Mouse (Mus musculus) forebrain, postnatal 0 days (tissue): ENCODE measurements at regions not wholly inside any gene's neighbourhood (a gene's known extent, or its start where the extent isn't known, plus 50 kb on each side); places are given as distances from the start of the nearest gene placed in this dataset.

ENCODE experiments used
- ATAC-seq: fragments of 200-750 bp; cut with Nextera tagmentation; 2 replicates; pipeline ENCODE4 v1.8.0; 2017; ENCODE audit warnings: mild to moderate bottlenecking, moderate library complexity
- DNase-seq: peaks from one replicate; pipeline ENCODE4 v3.0.0-alpha.2; 2015
- H3K27ac ChIP-seq: fragments of 300-500 bp; sonication (generic); 2 replicates; pipeline ENCODE4 v1.5.1; 2014; ENCODE audit warnings: low read depth, mild to moderate bottlenecking, antibody characterized with exemption, low read length, moderate library complexity, mixed read lengths
- H3K27me3 ChIP-seq: fragments of 300-500 bp; sonication (generic); 2 replicates; pipeline ENCODE4 v1.6.1; 2014; ENCODE audit warnings: mild to moderate bottlenecking, low read length, mixed read lengths; ENCODE audit not compliant: insufficient read depth
- H3K36me3 ChIP-seq: fragments of 300-500 bp; sonication (generic); 2 replicates; pipeline ENCODE4 v1.6.1; 2014; ENCODE audit warnings: mild to moderate bottlenecking, moderate library complexity; ENCODE audit not compliant: insufficient read depth
- H3K4me1 ChIP-seq: fragments of 300-500 bp; sonication (generic); 2 replicates; pipeline ENCODE4 v1.6.1; 2014; ENCODE audit warnings: antibody characterized with exemption; ENCODE audit not compliant: insufficient read depth
- H3K4me2 ChIP-seq: fragments of 300-500 bp; sonication (generic); 2 replicates; pipeline ENCODE4 v1.6.1; 2014; ENCODE audit warnings: low read depth, mild to moderate bottlenecking, moderate library complexity
- H3K4me3 ChIP-seq: fragments of 300-500 bp; sonication (generic); 2 replicates; pipeline ENCODE4 v1.5.1; 2014; ENCODE audit warnings: low read depth, low read length, mixed read lengths
- H3K9ac ChIP-seq: fragments of 300-500 bp; sonication (generic); 2 replicates; pipeline ENCODE4 v1.6.1; 2014; ENCODE audit warnings: mild to moderate bottlenecking
- H3K9me3 ChIP-seq: fragments of 300-500 bp; sonication (generic); 2 replicates; pipeline ENCODE4 v1.6.1; 2016; ENCODE audit warnings: low read length
- CTCF ChIP-seq: sonication (generic); IDR thresholded peaks from 2 replicates; pipeline ENCODE4 v1.5.1; 2016; ENCODE audit warnings: antibody characterized with exemption, control low read depth, low read depth
- WGBS: fragments of 180-500 bp; shearing (Covaris S2); extraction: QIAGEN DNeasy Blood & Tissue Kit; methylation state at CpG from one replicate; pipeline ENCODE4 v1.1.7; 2014; 5-methylcytosine and 5-hydroxymethylcytosine counted together

DNA sequence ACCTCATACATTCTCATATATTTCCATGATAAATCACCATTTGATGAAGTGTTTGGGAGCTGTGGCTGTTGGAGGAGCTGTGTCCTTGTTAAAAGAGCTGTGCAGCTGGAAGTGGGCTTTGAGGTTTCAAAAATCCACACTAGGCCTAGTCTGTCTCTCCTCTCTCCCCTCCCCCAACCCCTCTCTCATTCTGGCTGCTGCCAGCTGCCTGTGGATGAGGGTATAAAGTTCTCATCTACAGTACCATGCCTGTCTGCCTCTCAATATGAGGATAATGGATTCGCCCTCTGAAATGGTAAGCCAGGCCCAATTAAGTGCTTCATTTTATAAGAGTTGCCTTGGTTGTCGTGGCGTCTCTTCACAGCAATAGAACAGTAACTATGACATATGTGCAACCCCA is 501.4 kb upstream of the Castor2 start:
- Histone ChIP-seq H3K36me3 (no peaks in the 10 kb centered on the region), H3K9me3 (no peaks in the 10 kb centered on the region), H3K27me3 (no peaks in the 10 kb centered on the region), H3K9ac (no peak overlapping the region), H3K4me1 (no peaks in the 10 kb centered on the region), H3K4me2 (no peak overlapping the region), H3K4me3 (no peak overlapping the region), H3K27ac (no peak overlapping the region)
- 38% methylated on average over 3 of the region's 3 CpGs for WGBS
- DNase-seq (no peak), ATAC-seq (no peak)
- TF ChIP-seq CTCF: no peak

DNA sequence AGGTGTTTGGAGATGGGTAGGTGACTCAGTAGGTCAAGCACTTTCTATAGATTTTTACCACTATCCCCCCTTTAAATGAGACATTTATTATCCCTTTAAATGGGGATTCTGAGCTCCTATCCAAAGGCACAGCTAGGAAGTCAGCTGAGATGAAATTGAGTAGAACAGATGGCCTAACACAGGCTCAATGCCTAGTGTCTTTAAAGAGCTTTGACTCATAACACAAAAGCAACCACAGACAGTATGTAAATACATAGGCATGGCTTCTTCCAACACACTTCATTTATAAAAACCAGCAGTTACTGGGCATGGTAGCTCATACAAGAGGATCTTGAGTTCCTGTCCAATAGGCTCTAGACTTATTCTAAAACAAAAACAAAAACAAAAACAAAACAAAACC is 513.0 kb upstream of the Castor2 start:
- no peak for ATAC-seq
- H3K27me3 ChIP-seq: no peaks in the 10 kb centered on the region
- DNase-seq: no peak
- H3K9ac ChIP-seq: no peak overlapping the region
- H3K4me1 ChIP-seq: no peaks in the 10 kb centered on the region
- no peak overlapping the region for H3K4me2 ChIP-seq
- TF ChIP-seq CTCF: no peak
- H3K36me3 ChIP-seq: no peaks in the 10 kb centered on the region
- no peak overlapping the region for H3K4me3 ChIP-seq
- H3K27ac ChIP-seq: no peak overlapping the region
- H3K9me3 ChIP-seq: no peaks in the 10 kb centered on the region

DNA sequence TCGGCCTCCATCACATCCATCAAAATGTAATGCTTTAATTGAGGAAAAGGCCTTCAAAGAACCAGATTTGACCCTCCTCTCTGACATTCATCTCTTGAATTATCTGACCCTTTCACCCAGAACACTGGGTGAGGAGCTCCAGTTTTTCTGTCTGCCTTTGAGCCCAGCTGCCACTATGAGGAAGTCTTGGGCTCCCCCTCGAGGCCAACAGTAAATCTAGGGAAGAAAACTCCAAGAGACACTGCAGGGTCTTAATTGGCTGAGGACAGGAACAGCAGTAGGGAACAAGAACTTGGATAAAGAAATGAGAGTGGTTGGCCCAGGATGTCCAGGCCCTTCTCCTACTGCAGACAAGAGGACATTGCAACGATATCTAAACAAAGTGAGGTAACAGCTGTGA is 514.3 kb upstream of the Castor2 start:
- ATAC-seq (no peak), DNase-seq (peak; percentile 81)
- H3K9me3 ChIP-seq: no peaks in the 10 kb centered on the region
- no peaks in the 10 kb centered on the region for H3K4me1 ChIP-seq
- H3K9ac ChIP-seq: no peak overlapping the region
- peak; percentile 80 for TF ChIP-seq CTCF
- WGBS: 39% methylated on average over 3 of the region's 3 CpGs
- no peaks in the 10 kb centered on the region for H3K27me3 ChIP-seq
- no peak overlapping the region for H3K4me2 ChIP-seq
- H3K4me3 ChIP-seq: no peak overlapping the region
- H3K36me3 ChIP-seq: no peaks in the 10 kb centered on the region
- no peak overlapping the region for H3K27ac ChIP-seq

DNA sequence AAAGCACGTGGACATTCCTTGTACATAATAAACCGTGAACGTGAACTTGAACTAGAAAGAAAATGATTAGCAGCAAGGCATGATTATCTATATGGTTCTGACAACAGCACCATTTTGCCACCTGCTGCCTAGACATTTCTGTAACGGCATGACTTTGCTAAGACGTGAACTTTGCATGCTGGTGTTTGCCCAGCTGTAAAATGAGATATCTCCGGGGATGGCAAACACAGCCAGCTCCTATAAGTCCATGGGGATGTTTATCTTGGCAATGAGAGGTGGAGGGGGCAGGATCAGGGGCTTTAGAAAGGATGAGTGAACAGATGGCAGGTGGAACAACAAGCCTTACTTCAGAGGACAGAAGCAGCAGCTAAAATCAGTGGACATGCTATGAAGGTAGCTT is 522.9 kb upstream of the Castor2 start:
- 78% methylated on average over 6 of the region's 6 CpGs for WGBS
- TF ChIP-seq CTCF: no peak
- no peaks in the 10 kb centered on the region for H3K36me3 ChIP-seq

DNA sequence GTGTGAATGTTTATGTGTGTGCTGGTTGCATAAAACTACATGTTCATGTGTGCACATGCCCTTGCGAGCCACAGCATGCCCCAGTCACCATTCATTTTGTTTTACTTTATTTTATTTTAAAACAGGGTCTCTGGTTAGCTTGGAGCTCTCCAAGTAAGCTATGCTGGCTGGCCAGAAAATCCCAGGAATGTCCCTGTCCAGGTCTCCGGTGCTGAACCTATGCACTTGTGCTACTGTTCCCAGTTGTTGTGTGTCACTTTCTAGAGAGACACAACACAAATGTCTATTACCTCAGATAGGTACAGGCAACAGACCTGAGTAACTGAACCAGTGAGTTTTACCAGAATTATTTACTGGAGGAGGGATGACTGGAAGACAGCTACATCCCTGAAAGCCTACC is 530.4 kb upstream of the Castor2 start:
- ATAC-seq: no peak
- Histone ChIP-seq H3K36me3 (no peaks in the 10 kb centered on the region), H3K9me3 (no peaks in the 10 kb centered on the region), H3K9ac (no peak overlapping the region), H3K27ac (no peak overlapping the region), H3K4me3 (no peak overlapping the region), H3K4me1 (no peaks in the 10 kb centered on the region), H3K4me2 (no peak overlapping the region), H3K27me3 (no peaks in the 10 kb centered on the region)
- no peak for DNase-seq
- TF ChIP-seq CTCF: no peak
- 93% methylated on average over 2 of the region's 2 CpGs for WGBS

More for the DNA sequence above, 522.9 kb upstream of the Castor2 start:
- DNase-seq (no peak), ATAC-seq (no peak)
- Histone ChIP-seq H3K27me3 (no peaks in the 10 kb centered on the region), H3K9me3 (no peaks in the 10 kb centered on the region), H3K4me2 (no peak overlapping the region), H3K9ac (no peak overlapping the region), H3K27ac (no peak overlapping the region), H3K4me3 (no peak overlapping the region), H3K4me1 (no peaks in the 10 kb centered on the region)

DNA sequence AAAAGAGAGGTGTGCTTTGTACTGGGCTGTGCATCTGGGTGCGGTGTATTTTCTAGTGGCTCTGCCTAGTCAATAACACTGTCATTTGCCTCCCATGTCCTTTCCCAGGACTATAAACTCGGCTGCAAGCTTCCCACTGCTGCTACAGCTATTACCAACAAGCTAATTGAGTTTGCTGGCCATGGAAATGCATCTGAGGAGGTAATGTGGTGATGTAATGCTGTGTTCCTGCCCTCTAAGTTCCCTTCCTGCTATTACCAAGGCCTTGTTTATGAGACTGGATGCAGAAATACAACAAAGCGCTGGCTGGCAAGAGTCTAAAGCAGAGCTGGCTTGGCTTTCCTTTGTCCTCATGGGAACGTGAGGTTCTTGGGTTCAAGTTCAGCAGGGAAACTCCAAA is 533.0 kb upstream of the Castor2 start:
- no peaks in the 10 kb centered on the region for H3K36me3 ChIP-seq
- H3K27me3 ChIP-seq: no peaks in the 10 kb centered on the region
- DNase-seq: no peak
- no peaks in the 10 kb centered on the region for H3K4me1 ChIP-seq
- H3K4me3 ChIP-seq: no peak overlapping the region
- no peak for ATAC-seq
- no peak overlapping the region for H3K27ac ChIP-seq
- H3K4me2 ChIP-seq: no peak overlapping the region
- no peak overlapping the region for H3K9ac ChIP-seq
- TF ChIP-seq CTCF: no peak
- no peaks in the 10 kb centered on the region for H3K9me3 ChIP-seq
- 40% methylated on average over 4 of the region's 4 CpGs for WGBS

DNA sequence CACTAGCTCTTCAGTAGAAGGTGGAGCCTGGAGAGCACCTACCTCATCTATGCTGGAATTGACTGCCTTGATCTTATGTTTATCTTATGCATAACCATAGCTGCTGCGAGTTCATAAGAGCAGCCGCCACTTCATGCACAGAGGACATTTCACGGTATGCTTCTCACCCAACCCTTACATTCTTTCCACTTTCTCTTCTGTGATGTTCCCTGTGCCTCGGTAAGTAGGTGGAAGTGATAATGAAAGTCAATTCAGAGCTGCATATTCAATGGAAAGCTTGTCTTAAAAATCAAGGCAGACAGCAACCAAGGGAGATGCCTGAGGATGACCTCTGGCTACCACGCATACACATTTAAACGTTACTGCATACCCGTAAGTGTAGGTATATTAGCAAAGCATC is 548.9 kb upstream of the Castor2 start:
- Histone ChIP-seq H3K4me1 (no peaks in the 10 kb centered on the region), H3K4me3 (no peak overlapping the region), H3K4me2 (no peak overlapping the region), H3K9ac (no peak overlapping the region), H3K27me3 (no peaks in the 10 kb centered on the region), H3K36me3 (no peaks in the 10 kb centered on the region), H3K9me3 (no peaks in the 10 kb centered on the region), H3K27ac (no peak overlapping the region)
- ATAC-seq: no peak
- WGBS: 91% methylated on average over 7 of the region's 7 CpGs
- TF ChIP-seq CTCF: no peak
- no peak for DNase-seq

DNA sequence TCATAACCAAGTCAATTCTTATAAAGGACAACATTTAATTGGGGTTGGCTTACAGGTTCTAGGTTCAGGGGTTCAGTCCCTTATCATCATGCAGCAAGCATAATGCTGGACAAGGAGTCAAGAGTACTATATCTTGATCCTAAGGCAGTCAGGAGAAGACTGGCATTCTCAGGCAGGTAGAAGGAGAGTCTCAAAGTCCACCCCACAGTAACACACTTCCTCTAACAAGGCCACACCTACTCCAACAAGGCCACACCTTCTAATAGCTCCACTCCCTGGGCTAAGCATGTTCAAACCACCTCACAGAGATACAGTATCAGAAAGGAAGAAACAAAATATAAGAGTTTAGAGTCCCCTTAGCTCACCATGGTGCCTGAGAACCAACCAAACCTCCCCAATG is 557.3 kb upstream of the Castor2 start:
- Histone ChIP-seq H3K9ac (no peak overlapping the region), H3K27me3 (no peaks in the 10 kb centered on the region), H3K4me1 (no peaks in the 10 kb centered on the region), H3K4me2 (no peak overlapping the region), H3K9me3 (no peaks in the 10 kb centered on the region), H3K27ac (no peak overlapping the region), H3K4me3 (no peak overlapping the region), H3K36me3 (no peaks in the 10 kb centered on the region)
- ATAC-seq: no peak
- DNase-seq: no peak
- TF ChIP-seq CTCF: no peak
